Comparison of ENCODE assay signal across 10 mouse cellular contexts in the genomic region with DNA sequence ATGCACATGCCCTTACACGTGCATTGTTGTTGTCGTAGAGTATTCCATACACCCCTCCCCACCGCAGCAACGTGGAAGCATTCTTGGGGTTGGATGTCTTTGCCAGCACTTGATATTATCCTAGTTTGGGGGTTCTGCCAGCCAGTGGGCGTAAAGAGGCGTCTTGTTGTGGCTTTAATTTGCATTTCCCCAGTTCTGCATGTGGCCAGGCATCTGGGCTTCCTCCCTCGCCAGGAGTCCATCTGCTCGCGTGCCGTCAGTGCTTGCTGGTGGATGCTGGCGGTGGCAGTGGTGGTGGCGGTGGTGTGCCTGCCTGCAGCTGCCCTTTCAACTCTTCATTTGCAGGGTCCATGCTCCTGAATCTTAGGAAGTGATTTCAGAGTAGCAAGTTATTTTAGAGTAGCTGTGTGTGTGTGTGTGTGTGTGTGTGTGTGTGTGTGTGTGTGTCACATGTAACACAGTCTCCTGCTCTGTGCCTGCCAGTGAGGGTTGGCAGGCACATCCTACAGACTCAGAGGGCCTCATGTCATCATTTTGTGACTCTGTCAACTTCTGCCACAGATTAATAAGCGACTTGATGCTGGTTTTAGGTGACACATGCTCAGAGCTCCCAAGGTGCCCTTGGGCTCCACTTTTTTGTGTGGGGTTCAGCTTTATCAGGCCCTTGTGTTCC. TPM values are rescaled to one million over a fixed set of nuclear protein-coding genes. Genes with fewer than 3 reads are reported as not detected.
DNase-seq lines count a peak whose midpoint lies in the region; ATAC-seq and TF ChIP-seq lines count a peak whose summit lies in the region.
"Had no signal": no experiment of that assay in that cellular context is flagged by ENCODE, and none has a peak within 500 bp of the region (broad histone marks: within the 10 kb centered on the region; RNA-seq: fewer than 3 reads in every experiment).

No protein-coding gene starts in this region.

- peaks cover 18% of the 10 kb centered on the region for H3K4me1 ChIP-seq in heart, embryonic 12.5 days (replicated peaks)
- H3K4me1 ChIP-seq in hindbrain, embryonic 14.5 days (replicated peaks; ENCODE audit: control insufficient read depth, insufficient read depth, low read length): peaks cover 10% of the 10 kb centered on the region; the same call in 1 of the 2 replicates
- no peaks in the 10 kb centered on the region for H3K4me1 ChIP-seq in liver, embryonic 12.5 days
- H3K4me1 ChIP-seq in thymus, adult 2 months (replicated peaks; ENCODE audit: control insufficient read depth, insufficient read depth, low read length): no peaks in the 10 kb centered on the region

- H3K4me3 ChIP-seq in heart, embryonic 12.5 days: no peak overlapping the region
- no peak overlapping the region for H3K4me3 ChIP-seq in hindbrain, embryonic 14.5 days (replicated peaks; ENCODE audit: low read length)
- no peak overlapping the region for H3K4me3 ChIP-seq in liver, embryonic 12.5 days
- no peak overlapping the region for H3K4me3 ChIP-seq in thymus, adult 2 months (ENCODE audit: control insufficient read depth, insufficient read depth, low read length)
- H3K4me3 ChIP-seq: neural tube, embryonic 12.5 days had no signal

- H3K36me3 ChIP-seq in heart, embryonic 12.5 days: no peaks in the 10 kb centered on the region
- no peaks in the 10 kb centered on the region for H3K36me3 ChIP-seq in hindbrain, embryonic 14.5 days (replicated peaks; ENCODE audit: control insufficient read depth, insufficient read depth)
- H3K36me3 ChIP-seq in liver, embryonic 12.5 days: no peaks in the 10 kb centered on the region
- H3K36me3 ChIP-seq in thymus, adult 2 months (ENCODE audit: control insufficient read depth, insufficient read depth, low read length): no peaks in the 10 kb centered on the region
- H3K36me3 ChIP-seq: neural tube, embryonic 12.5 days had no signal

- no peak for TF ChIP-seq POLR2A in thymus, adult 2 months (IDR thresholded peaks at IDR 0.05; ENCODE audit: control insufficient read depth, extremely low read depth, insufficient read depth, low read length, poor library complexity)

- intact Hi-C loops in left cerebral cortex, postnatal 36 days (cut with DNase I): no loop called here

- H3K9ac ChIP-seq in heart, embryonic 12.5 days: no peak overlapping the region
- no peak overlapping the region for H3K9ac ChIP-seq in hindbrain, embryonic 14.5 days
- no peak overlapping the region for H3K9ac ChIP-seq in liver, embryonic 12.5 days
- H3K9ac ChIP-seq: neural tube, embryonic 12.5 days had no signal

- no peak overlapping the region for H3K4me2 ChIP-seq in heart, embryonic 12.5 days
- H3K4me2 ChIP-seq in hindbrain, embryonic 14.5 days (replicated peaks): no peak overlapping the region
- H3K4me2 ChIP-seq in liver, embryonic 12.5 days: no peak overlapping the region
- H3K4me2 ChIP-seq: neural tube, embryonic 12.5 days had no signal

- no peak for DNase-seq in heart, adult 9 months (ENCODE audit: low spot score in 2 of 2)
- DNase-seq in cerebellum, adult 18-20 months: peak; percentile 36 to 57
- peak; percentile 38 for DNase-seq in hindbrain, embryonic 14.5 days (ENCODE audit: low spot score)
- DNase-seq in left cerebral cortex, postnatal 36 days (ENCODE audit: low spot score in 2 of 2): peak; percentile 90 to 92
- no peak for DNase-seq in thymus, adult 2 months
- DNase-seq in kidney, postnatal 4 days: no peak

- 68% methylated on average over 13 of the region's 13 CpGs for WGBS in heart, embryonic 12.5 days
- WGBS in hindbrain, embryonic 14.5 days: 48% methylated on average over 13 of the region's 13 CpGs
- 63% methylated on average over 13 of the region's 13 CpGs for WGBS in liver, embryonic 12.5 days (ENCODE audit: insufficient replicate concordance)
- 32% methylated on average over 13 of the region's 13 CpGs for WGBS in thymus, adult 2 months

- no peaks in the 10 kb centered on the region for H3K9me3 ChIP-seq in heart, embryonic 12.5 days (replicated peaks)
- no peaks in the 10 kb centered on the region for H3K9me3 ChIP-seq in hindbrain, embryonic 14.5 days (ENCODE audit: control insufficient read depth, low read length)
- H3K9me3 ChIP-seq in liver, embryonic 12.5 days (replicated peaks): no peaks in the 10 kb centered on the region
- H3K9me3 ChIP-seq: neural tube, embryonic 12.5 days had no signal

- ATAC-seq in heart, embryonic 12.5 days (ENCODE audit: insufficient number of reproducible peaks, low FRiP score): 0 out of 2 replicates have a peak, but pooled peaks have one; percentile 15
- ATAC-seq in hindbrain, embryonic 14.5 days (ENCODE audit: low FRiP score): peak; percentile 36; the same call in 1 of the 2 replicates
- ATAC-seq in liver, embryonic 12.5 days: no peak
- ATAC-seq: CD4-positive, CD25-positive, alpha-beta regulatory T cell, adult 4 months had no signal

- H3K27ac ChIP-seq in heart, embryonic 12.5 days (ENCODE audit: poor library complexity, severe bottlenecking): peak overlapping the region; percentile 64
- peak overlapping the region; percentile 33; the same call in 1 of the 2 replicates for H3K27ac ChIP-seq in hindbrain, embryonic 14.5 days
- H3K27ac ChIP-seq in liver, embryonic 12.5 days: no peak overlapping the region
- H3K27ac ChIP-seq in thymus, adult 2 months (ENCODE audit: control insufficient read depth, insufficient read depth, low read length): no peak overlapping the region
- H3K27ac ChIP-seq: neural tube, embryonic 12.5 days had no signal

- no peaks in the 10 kb centered on the region for H3K27me3 ChIP-seq in heart, embryonic 12.5 days (replicated peaks)
- H3K27me3 ChIP-seq in hindbrain, embryonic 14.5 days (ENCODE audit: control insufficient read depth, insufficient read depth, low read length): no peaks in the 10 kb centered on the region
- H3K27me3 ChIP-seq in liver, embryonic 12.5 days (replicated peaks): peaks cover 31% of the 10 kb centered on the region; the same call in 1 of the 2 replicates
- H3K27me3 ChIP-seq in thymus, adult 2 months (ENCODE audit: control insufficient read depth, insufficient read depth, low read length): no peaks in the 10 kb centered on the region
- H3K27me3 ChIP-seq: neural tube, embryonic 12.5 days had no signal

- no peak for TF ChIP-seq CTCF in thymus, adult 2 months (IDR thresholded peaks at IDR 0.05; ENCODE audit: borderline replicate concordance, control insufficient read depth, extremely low read depth, insufficient read depth, low read length, poor library complexity)

RNA-seq across cellular contexts. Expression of a gene that starts 32.1 kb away (rescaled TPM):
- polyA plus RNA-seq in heart, embryonic 12.5 days (2016; fragmentation: Nextera tagmentation; extraction: Ambion mirVana): 142 and 147 TPM in 2 replicates
- polyA plus RNA-seq in hindbrain, embryonic 14.5 days (2014; fragmentation: Nextera tagmentation; extraction: Ambion mirVana): 150 and 160 TPM in 2 replicates
- 100 to 1,000 TPM; 139 to 153 TPM for total RNA-seq in left cerebral cortex, postnatal 36 days (2021)
- polyA plus RNA-seq in liver, embryonic 12.5 days (2016; fragmentation: Nextera tagmentation; extraction: Ambion mirVana): 77.1 and 78.4 TPM in 2 replicates
- 18.9 and 24.4 TPM in 2 replicates for polyA plus RNA-seq in thymus, adult 2 months (2012; rRNA removed)

Comparison
In these comparisons a context has a peak if more than half of its experiments do, and no peak if none do; other contexts are left out.
1. H3K27ac ChIP-seq: peak in heart, embryonic 12.5 days (single experiment) and hindbrain, embryonic 14.5 days (single experiment); none in liver, embryonic 12.5 days (single experiment) and thymus, adult 2 months (single experiment).
2. DNase-seq: peak in cerebellum, adult 18-20 months (2 of 2), hindbrain, embryonic 14.5 days (single experiment) and left cerebral cortex, postnatal 36 days (2 of 2); none in heart, adult 9 months (0 of 2), thymus, adult 2 months (single experiment) and kidney, postnatal 4 days (0 of 2).